Mouse (Mus musculus) left cerebral cortex, postnatal 10 days (tissue): ENCODE measurements around the gene 2610001J05Rik. TPM values are rescaled to one million over a fixed set of nuclear protein-coding genes. Genes with fewer than 3 reads are reported as not detected.

ENCODE experiments used
- DNase-seq, 2 experiments: peaks; one replicate each; pipeline ENCODE4 v3.0.0; 2021 to 2022; ENCODE audit warnings: low spot score in 2 of 2, mixed read lengths in 1 of 2; ENCODE audit errors: extremely low spot score in 1 of 2
- intact Hi-C: fragments of 180-260 bp; cut with DNase I; formaldehyde crosslinking; loops from one replicate; pipeline ENCODE4 v1.15.1; 2025
- total RNA-seq, 2 experiments: library from RNA; stranded (reverse); gene quantifications; 2 replicates each; pipeline ENCODE4 v1.2.3; 2021

2610001J05Rik gene
- total RNA-seq, 2 experiments from 2014 or later: 53.4 to 63.5 TPM

- DNase-seq: peak in 1 of 2 experiments; percentile 25
- intact Hi-C loops: loop anchor here (2.0 to 10.0 kb wide), 4 partner anchors 33 to 664 kb away; partner anchors contain the start of genes 2610001J05Rik and Tmem168
Measured at GRCm38 (mm10) chr6:13837916-13838676, 33.2 kb downstream of the 2610001J05Rik start.

DNA sequence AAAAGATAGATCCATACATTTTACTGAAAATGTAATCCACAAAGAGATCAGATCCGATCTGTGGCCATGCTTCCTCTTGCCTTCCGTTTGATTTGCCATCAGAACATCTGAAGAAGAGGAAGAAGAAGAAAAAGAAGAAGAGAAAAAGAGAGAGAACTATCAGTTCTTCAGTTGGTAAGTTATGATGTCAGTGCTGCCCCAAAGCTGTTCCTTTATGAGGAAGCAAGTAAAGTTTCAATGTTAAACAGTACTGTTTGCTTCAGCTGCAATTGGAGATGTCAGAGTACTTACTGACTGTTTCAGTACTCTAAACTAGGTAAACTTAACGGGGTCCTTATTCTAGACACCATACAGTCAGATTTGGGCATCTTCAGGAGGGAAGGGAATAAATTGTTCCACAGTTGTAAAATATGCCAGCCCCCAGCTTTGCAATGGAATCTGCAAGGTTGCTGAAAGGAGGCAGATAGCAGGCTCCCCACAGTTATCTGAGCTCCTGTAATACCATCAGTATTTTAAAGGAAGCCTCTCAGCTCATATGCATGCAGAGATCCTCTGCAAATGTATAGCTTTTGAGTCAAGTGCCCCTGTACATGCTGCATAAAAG is 34.2 kb downstream of the 2610001J05Rik start:
- DNase-seq: no peak
- intact Hi-C loops: loop anchor here (5.0 to 10.0 kb wide), 3 partner anchors 232 to 665 kb away; partner anchors contain the start of gene Tmem168

GRCm38 (mm10) chr6:13835720-13836665 is 35.3 kb downstream of the 2610001J05Rik start:
- intact Hi-C loops: loop anchor here (5.0 to 10.0 kb wide), 3 partner anchors 231 to 666 kb away; partner anchors contain the start of gene Tmem168
- peak; percentile 45 to 52 for DNase-seq

DNA sequence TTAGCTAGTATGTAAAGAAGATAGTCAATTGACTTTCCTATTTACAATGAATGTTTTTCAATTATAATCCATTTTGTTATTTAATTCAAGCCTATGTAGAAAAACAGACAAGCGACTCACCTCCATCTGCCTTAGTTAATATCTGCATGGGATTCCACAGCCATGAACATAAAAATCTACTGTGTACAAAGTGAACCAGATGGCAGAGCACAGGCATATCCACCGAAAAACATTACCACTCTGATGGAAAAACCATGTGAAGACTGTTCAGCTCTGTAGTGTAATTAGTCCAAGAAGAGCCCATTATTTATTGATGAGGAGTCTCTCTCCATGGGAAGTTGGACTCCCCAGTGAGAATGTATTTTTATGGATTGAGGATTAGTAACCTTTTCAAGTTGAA is 38.5 kb downstream of the 2610001J05Rik start:
- intact Hi-C loops: loop anchor here (5.0 to 10.0 kb wide), 3 partner anchors 155 to 538 kb away; partner anchors contain the start of genes Bmt2 and Tmem168
- no peak for DNase-seq

DNA sequence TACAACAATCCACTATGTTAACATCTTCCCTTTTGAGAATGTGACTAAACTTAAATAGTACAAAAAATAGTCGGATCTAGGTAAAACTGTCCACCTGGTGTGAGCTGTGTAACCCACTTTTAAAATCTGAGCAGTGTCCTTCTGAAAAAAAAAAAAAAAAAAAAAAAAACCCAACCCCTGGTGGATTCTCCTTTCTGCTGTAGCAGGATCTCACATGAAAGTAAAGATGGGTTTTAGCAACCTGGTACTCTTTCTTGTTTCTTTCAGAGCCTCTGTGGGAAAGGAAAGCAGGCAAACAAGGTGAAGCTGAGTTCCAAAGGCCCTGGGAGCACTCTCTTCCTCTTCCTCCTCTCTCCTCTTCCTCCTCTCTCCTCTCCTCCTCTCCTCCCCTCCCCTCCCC is 42.4 kb downstream of the 2610001J05Rik start:
- intact Hi-C loops: no loop called here
- no peak for DNase-seq

Other genes with a start within 250 kb of the 2610001J05Rik start
- gene Bmt2, start 193.6 kb downstream of the 2610001J05Rik start, total RNA-seq: 10 to 100 TPM; 24.1 to 25.3 TPM
- gene Gpr85, start 31.6 kb downstream of the 2610001J05Rik start, total RNA-seq: 10 to 100 TPM; 76.7 to 80.9 TPM